Mouse (Mus musculus): ENCODE measurements at regions not wholly inside any gene's neighbourhood (a gene's known extent, or its start where the extent isn't known, plus 50 kb on each side); places are given as distances from the start of the nearest gene placed in this dataset.

DNA sequence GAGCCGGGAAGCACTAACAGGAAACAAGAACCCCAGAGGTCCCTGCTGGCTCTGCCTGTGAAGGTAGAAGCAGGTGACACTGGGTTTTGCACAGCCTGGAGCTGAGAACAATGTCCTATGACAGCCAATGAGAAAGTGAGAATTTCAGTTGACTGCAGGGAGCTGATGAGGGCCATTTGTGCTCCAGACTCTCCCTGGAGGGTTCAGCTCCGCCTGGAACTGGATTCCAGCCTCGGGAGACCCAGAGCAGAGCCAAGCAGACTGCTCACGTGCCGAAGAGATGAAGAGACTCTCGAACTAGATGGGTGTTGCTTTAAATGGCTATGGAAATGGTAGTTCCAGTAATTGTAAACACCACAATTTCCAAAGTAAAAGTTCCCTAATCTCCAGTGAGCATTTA, 93.5 kb downstream of the Cand1 start:
- Histone ChIP-seq H3K27ac (ENCODE audit: insufficient read depth, low read depth, low read length, poor library complexity, severe bottlenecking) (no peak overlapping the region), H3K9ac (ENCODE audit: insufficient read depth, low read depth, low read length, poor library complexity, severe bottlenecking) (no peak overlapping the region), H3K4me3 (ENCODE audit: insufficient read depth in 1 of 2, low read depth in 1 of 2, low read length in 2 of 2, poor library complexity in 1 of 2, severe bottlenecking in 1 of 2) (no peak overlapping the region), H3K4me1 (ENCODE audit: control insufficient read depth in 2 of 2, insufficient read depth in 2 of 2, low read length in 2 of 2, poor library complexity in 1 of 2) (peaks cover 0 to 7% of the 10 kb centered on the region in 2 experiments; a peak in 1 of 4 replicates), H3K36me3 (ENCODE audit: control insufficient read depth, insufficient read depth, low read length, poor library complexity, severe bottlenecking) (no peaks in the 10 kb centered on the region), H3K9me3 (ENCODE audit: control insufficient read depth, insufficient read depth, low read depth, low read length) (no peaks in the 10 kb centered on the region)
- TF ChIP-seq MAFK (IDR thresholded peaks at IDR 0.05; ENCODE audit: insufficient read depth, low read depth, low read length) (no peak), HCFC1 (IDR thresholded peaks at IDR 0.05; ENCODE audit: borderline replicate concordance, insufficient read depth, low read length) (no peak), ZNF384 (IDR thresholded peaks at IDR 0.05; ENCODE audit: low read depth, low read length) (no peak), ZC3H11A (IDR thresholded peaks at IDR 0.05; ENCODE audit: borderline replicate concordance, low read depth, low read length) (no peak), CHD2 (IDR thresholded peaks at IDR 0.05; ENCODE audit: low read depth, low read length) (no peak)
- in situ Hi-C loops (cut with MboI; ENCODE audit: low sequenced_read_pairs in 2 of 2, unreplicated experiment in 2 of 2) = no loop called here
- DNase-seq (ENCODE audit: low read depth, low spot score) = peak; percentile 37

- no peak for DNase-seq (ENCODE audit: low read depth, low spot score)
- Histone ChIP-seq H3K27ac (ENCODE audit: insufficient read depth, low read depth, low read length, poor library complexity, severe bottlenecking) (no peak overlapping the region), H3K9ac (ENCODE audit: insufficient read depth, low read depth, low read length, poor library complexity, severe bottlenecking) (no peak overlapping the region), H3K9me3 (ENCODE audit: control insufficient read depth, insufficient read depth, low read depth, low read length) (no peaks in the 10 kb centered on the region), H3K4me1 (ENCODE audit: control insufficient read depth in 2 of 2, insufficient read depth in 2 of 2, low read length in 2 of 2, poor library complexity in 1 of 2) (no peaks in the 10 kb centered on the region), H3K4me3 (ENCODE audit: insufficient read depth in 1 of 2, low read depth in 1 of 2, low read length in 2 of 2, poor library complexity in 1 of 2, severe bottlenecking in 1 of 2) (no peak overlapping the region), H3K36me3 (ENCODE audit: control insufficient read depth, insufficient read depth, low read length, poor library complexity, severe bottlenecking) (no peaks in the 10 kb centered on the region)
- in situ Hi-C loops (cut with MboI; ENCODE audit: low sequenced_read_pairs in 2 of 2, unreplicated experiment in 2 of 2) = no loop called here
- TF ChIP-seq CHD2 (IDR thresholded peaks at IDR 0.05; ENCODE audit: low read depth, low read length) (no peak), ZC3H11A (IDR thresholded peaks at IDR 0.05; ENCODE audit: borderline replicate concordance, low read depth, low read length) (no peak), MAFK (IDR thresholded peaks at IDR 0.05; ENCODE audit: insufficient read depth, low read depth, low read length) (no peak), ZNF384 (IDR thresholded peaks at IDR 0.05; ENCODE audit: low read depth, low read length) (no peak), HCFC1 (IDR thresholded peaks at IDR 0.05; ENCODE audit: borderline replicate concordance, insufficient read depth, low read length) (no peak)
Observed at GRCm38 (mm10) chr10:119142866-119143265, 97.0 kb downstream of the Cand1 start.

GRCm38 (mm10) chr10:119142307-119142706, 97.5 kb downstream of the Cand1 start:
- no peaks in the 10 kb centered on the region for H3K36me3 ChIP-seq (ENCODE audit: control insufficient read depth, insufficient read depth, low read length, poor library complexity, severe bottlenecking)
- in situ Hi-C loops (cut with MboI; ENCODE audit: low sequenced_read_pairs in 2 of 2, unreplicated experiment in 2 of 2) = no loop called here
- H3K4me3 ChIP-seq (ENCODE audit: insufficient read depth in 1 of 2, low read depth in 1 of 2, low read length in 2 of 2, poor library complexity in 1 of 2, severe bottlenecking in 1 of 2) = no peak overlapping the region
- H3K27ac ChIP-seq (ENCODE audit: insufficient read depth, low read depth, low read length, poor library complexity, severe bottlenecking) = no peak overlapping the region
- no peaks in the 10 kb centered on the region for H3K9me3 ChIP-seq (ENCODE audit: control insufficient read depth, insufficient read depth, low read depth, low read length)
- H3K9ac ChIP-seq (ENCODE audit: insufficient read depth, low read depth, low read length, poor library complexity, severe bottlenecking) = no peak overlapping the region
- no peak for TF ChIP-seq MAFK (IDR thresholded peaks at IDR 0.05; ENCODE audit: insufficient read depth, low read depth, low read length)
- no peak for TF ChIP-seq HCFC1 (IDR thresholded peaks at IDR 0.05; ENCODE audit: borderline replicate concordance, insufficient read depth, low read length)
- H3K4me1 ChIP-seq (ENCODE audit: control insufficient read depth in 2 of 2, insufficient read depth in 2 of 2, low read length in 2 of 2, poor library complexity in 1 of 2) = no peaks in the 10 kb centered on the region
- no peak for DNase-seq (ENCODE audit: low read depth, low spot score)

GRCm38 (mm10) chr10:119138237-119138636, 101.6 kb downstream of the Cand1 start:
- H3K9ac ChIP-seq (ENCODE audit: insufficient read depth, low read depth, low read length, poor library complexity, severe bottlenecking) = no peak overlapping the region
- no peaks in the 10 kb centered on the region for H3K9me3 ChIP-seq (ENCODE audit: control insufficient read depth, insufficient read depth, low read depth, low read length)
- H3K4me3 ChIP-seq (ENCODE audit: insufficient read depth in 1 of 2, low read depth in 1 of 2, low read length in 2 of 2, poor library complexity in 1 of 2, severe bottlenecking in 1 of 2) = no peak overlapping the region
- no peaks in the 10 kb centered on the region for H3K4me1 ChIP-seq (ENCODE audit: control insufficient read depth in 2 of 2, insufficient read depth in 2 of 2, low read length in 2 of 2, poor library complexity in 1 of 2)
- H3K36me3 ChIP-seq (ENCODE audit: control insufficient read depth, insufficient read depth, low read length, poor library complexity, severe bottlenecking) = no peaks in the 10 kb centered on the region
- in situ Hi-C loops (cut with MboI; ENCODE audit: low sequenced_read_pairs in 2 of 2, unreplicated experiment in 2 of 2) = no loop called here
- no peak for DNase-seq (ENCODE audit: low read depth, low spot score)
- H3K27ac ChIP-seq (ENCODE audit: insufficient read depth, low read depth, low read length, poor library complexity, severe bottlenecking) = no peak overlapping the region
- no peak for TF ChIP-seq CHD2 (IDR thresholded peaks at IDR 0.05; ENCODE audit: low read depth, low read length)
- no peak for TF ChIP-seq ZC3H11A (IDR thresholded peaks at IDR 0.05; ENCODE audit: borderline replicate concordance, low read depth, low read length)
- no peak for TF ChIP-seq MAFK (IDR thresholded peaks at IDR 0.05; ENCODE audit: insufficient read depth, low read depth, low read length)
- TF ChIP-seq ZNF384 (IDR thresholded peaks at IDR 0.05; ENCODE audit: low read depth, low read length) = no peak
- no peak for TF ChIP-seq HCFC1 (IDR thresholded peaks at IDR 0.05; ENCODE audit: borderline replicate concordance, insufficient read depth, low read length)

- no peak overlapping the region for H3K4me3 ChIP-seq (ENCODE audit: insufficient read depth in 1 of 2, low read depth in 1 of 2, low read length in 2 of 2, poor library complexity in 1 of 2, severe bottlenecking in 1 of 2)
- H3K36me3 ChIP-seq (ENCODE audit: control insufficient read depth, insufficient read depth, low read length, poor library complexity, severe bottlenecking) = no peaks in the 10 kb centered on the region
- no peak overlapping the region for H3K27ac ChIP-seq (ENCODE audit: insufficient read depth, low read depth, low read length, poor library complexity, severe bottlenecking)
- DNase-seq (ENCODE audit: low read depth, low spot score) = no peak
- no peaks in the 10 kb centered on the region for H3K9me3 ChIP-seq (ENCODE audit: control insufficient read depth, insufficient read depth, low read depth, low read length)
- in situ Hi-C loops (cut with MboI; ENCODE audit: low sequenced_read_pairs in 2 of 2, unreplicated experiment in 2 of 2) = no loop called here
- H3K4me1 ChIP-seq (ENCODE audit: control insufficient read depth in 2 of 2, insufficient read depth in 2 of 2, low read length in 2 of 2, poor library complexity in 1 of 2) = no peaks in the 10 kb centered on the region
- H3K9ac ChIP-seq (ENCODE audit: insufficient read depth, low read depth, low read length, poor library complexity, severe bottlenecking) = no peak overlapping the region
- TF ChIP-seq ZNF384 (IDR thresholded peaks at IDR 0.05; ENCODE audit: low read depth, low read length) = no peak
- TF ChIP-seq MAFK (IDR thresholded peaks at IDR 0.05; ENCODE audit: insufficient read depth, low read depth, low read length) = no peak
- no peak for TF ChIP-seq ZC3H11A (IDR thresholded peaks at IDR 0.05; ENCODE audit: borderline replicate concordance, low read depth, low read length)
- TF ChIP-seq HCFC1 (IDR thresholded peaks at IDR 0.05; ENCODE audit: borderline replicate concordance, insufficient read depth, low read length) = no peak
- no peak for TF ChIP-seq CHD2 (IDR thresholded peaks at IDR 0.05; ENCODE audit: low read depth, low read length)
Observed at GRCm38 (mm10) chr10:119135489-119135924, 104.3 kb downstream of the Cand1 start.

Data from ES-E14 (cell line).